Mouse (Mus musculus): ENCODE results near the gene Igf2bp3. TPM values are rescaled to one million over a fixed set of nuclear protein-coding genes. Genes with fewer than 3 reads are reported as not detected.

Gene Igf2bp3
- polyA plus RNA-seq, 1 experiment = 0.30 TPM

GRCm38 (mm10) chr6:49077894-49078293 is 136.9 kb downstream of the Igf2bp3 start:
- Histone ChIP-seq H3K4me3 (ENCODE audit: insufficient read depth, poor library complexity, severe bottlenecking) (no peak overlapping the region), H3K27me3 (ENCODE audit: control insufficient read depth, insufficient read depth, insufficient read length) (no peaks in the 10 kb centered on the region), H3ac (ENCODE audit: control insufficient read depth, insufficient read length, low read depth) (no peak overlapping the region), H3K79me2 (ENCODE audit: control insufficient read depth, insufficient read depth) (peaks cover 84% of the 10 kb centered on the region), H3K79me3 (ENCODE audit: low read depth) (peaks cover 65% of the 10 kb centered on the region), H3K36me3 (ENCODE audit: control insufficient read depth, insufficient read depth) (peaks cover 28% of the 10 kb centered on the region)
- TF ChIP-seq CTCF (IDR thresholded peaks at IDR 0.05; ENCODE audit: control insufficient read depth, insufficient read depth, insufficient read length) (no peak), FOSL1 (IDR thresholded peaks at IDR 0.05; ENCODE audit: insufficient read depth, low read length, poor library complexity, severe bottlenecking) (no peak), MYOG (IDR thresholded peaks at IDR 0.05; ENCODE audit: control insufficient read depth, extremely low read depth, insufficient read length) (no peak), MYOD1 (IDR thresholded peaks at IDR 0.05; ENCODE audit: control insufficient read depth, insufficient read length, low read depth) (no peak), MAX (IDR thresholded peaks at IDR 0.05) (no peak), USF1 (IDR thresholded peaks at IDR 0.05; ENCODE audit: low read depth) (no peak), CEBPB (IDR thresholded peaks at IDR 0.05; ENCODE audit: low read depth) (no peak)

GRCm38 (mm10) chr6:49074117-49074490 is 140.7 kb downstream of the Igf2bp3 start:
- H3K79me3 ChIP-seq (ENCODE audit: low read depth) = peaks cover 50% of the 10 kb centered on the region
- peak overlapping the region; percentile 92 for H3K4me3 ChIP-seq (ENCODE audit: insufficient read depth, poor library complexity, severe bottlenecking)
- no peak for TF ChIP-seq CTCF (IDR thresholded peaks at IDR 0.05; ENCODE audit: control insufficient read depth, insufficient read depth, insufficient read length)
- TF ChIP-seq FOSL1 (IDR thresholded peaks at IDR 0.05; ENCODE audit: insufficient read depth, low read length, poor library complexity, severe bottlenecking) = no peak
- TF ChIP-seq USF1 (IDR thresholded peaks at IDR 0.05; ENCODE audit: low read depth) = no peak
- no peak for TF ChIP-seq MYOG (IDR thresholded peaks at IDR 0.05; ENCODE audit: control insufficient read depth, extremely low read depth, insufficient read length)
- no peak for TF ChIP-seq MYOD1 (IDR thresholded peaks at IDR 0.05; ENCODE audit: control insufficient read depth, insufficient read length, low read depth)
- no peak for TF ChIP-seq CEBPB (IDR thresholded peaks at IDR 0.05; ENCODE audit: low read depth)
- TF ChIP-seq MAX (IDR thresholded peaks at IDR 0.05) = no peak
- no peaks in the 10 kb centered on the region for H3K27me3 ChIP-seq (ENCODE audit: control insufficient read depth, insufficient read depth, insufficient read length)
- H3K79me2 ChIP-seq (ENCODE audit: control insufficient read depth, insufficient read depth) = peaks cover 56% of the 10 kb centered on the region
- peaks cover 10% of the 10 kb centered on the region for H3K36me3 ChIP-seq (ENCODE audit: control insufficient read depth, insufficient read depth)
- peak overlapping the region; percentile 95 for H3ac ChIP-seq (ENCODE audit: control insufficient read depth, insufficient read length, low read depth)

- Histone ChIP-seq H3K79me2 (ENCODE audit: control insufficient read depth, insufficient read depth) (peaks cover 50% of the 10 kb centered on the region), H3K4me3 (ENCODE audit: insufficient read depth, poor library complexity, severe bottlenecking) (peak within 1 kb of the TSS; percentile 92), H3K27me3 (ENCODE audit: control insufficient read depth, insufficient read depth, insufficient read length) (no peaks in the 10 kb centered on the region), H3K79me3 (ENCODE audit: low read depth) (peaks cover 45% of the 10 kb centered on the region), H3ac (ENCODE audit: control insufficient read depth, insufficient read length, low read depth) (peak within 1 kb of the TSS; percentile 95), H3K36me3 (ENCODE audit: control insufficient read depth, insufficient read depth) (peaks cover 10% of the 10 kb centered on the region)
- TF ChIP-seq CEBPB (IDR thresholded peaks at IDR 0.05; ENCODE audit: low read depth) (no peak), MYOD1 (IDR thresholded peaks at IDR 0.05; ENCODE audit: control insufficient read depth, insufficient read length, low read depth) (no peak), MAX (IDR thresholded peaks at IDR 0.05) (no peak)
These were observed 141.2 kb downstream of the Igf2bp3 start, which contains the start of gene Malsu1 for GRCm38 (mm10) chr6:49073304-49074116. Gene Malsu1, plus strand, starts transcription at chr6:49073795.

- TF ChIP-seq MAX (IDR thresholded peaks at IDR 0.05) (no peak), FOSL1 (IDR thresholded peaks at IDR 0.05; ENCODE audit: insufficient read depth, low read length, poor library complexity, severe bottlenecking) (no peak), USF1 (IDR thresholded peaks at IDR 0.05; ENCODE audit: low read depth) (no peak), MYOG (IDR thresholded peaks at IDR 0.05; ENCODE audit: control insufficient read depth, extremely low read depth, insufficient read length) (no peak)
These were observed 146.4 kb downstream of the Igf2bp3 start for GRCm38 (mm10) chr6:49068361-49068760.

GRCm38 (mm10) chr6:49057053-49058021 is 157.4 kb downstream of the Igf2bp3 start:
- H3K79me3 ChIP-seq (ENCODE audit: low read depth) = no peaks in the 10 kb centered on the region
- H3K79me2 ChIP-seq (ENCODE audit: control insufficient read depth, insufficient read depth) = no peaks in the 10 kb centered on the region
- H3K4me3 ChIP-seq (ENCODE audit: insufficient read depth, poor library complexity, severe bottlenecking) = no peak overlapping the region
- H3K36me3 ChIP-seq (ENCODE audit: control insufficient read depth, insufficient read depth) = no peaks in the 10 kb centered on the region
- no peak overlapping the region for H3ac ChIP-seq (ENCODE audit: control insufficient read depth, insufficient read length, low read depth)
- no peak for TF ChIP-seq FOSL1 (IDR thresholded peaks at IDR 0.05; ENCODE audit: insufficient read depth, low read length, poor library complexity, severe bottlenecking)
- peak; percentile 47 for TF ChIP-seq CTCF (IDR thresholded peaks at IDR 0.05; ENCODE audit: control insufficient read depth, insufficient read depth, insufficient read length)
- H3K27me3 ChIP-seq (ENCODE audit: control insufficient read depth, insufficient read depth, insufficient read length) = peaks cover 4% of the 10 kb centered on the region

More at GRCm38 (mm10) chr6:49068361-49068760, 146.4 kb downstream of the Igf2bp3 start:
- H3K36me3 ChIP-seq (ENCODE audit: control insufficient read depth, insufficient read depth) = no peaks in the 10 kb centered on the region
- H3ac ChIP-seq (ENCODE audit: control insufficient read depth, insufficient read length, low read depth) = no peak overlapping the region
- H3K4me3 ChIP-seq (ENCODE audit: insufficient read depth, poor library complexity, severe bottlenecking) = no peak overlapping the region
- no peaks in the 10 kb centered on the region for H3K27me3 ChIP-seq (ENCODE audit: control insufficient read depth, insufficient read depth, insufficient read length)
- no peaks in the 10 kb centered on the region for H3K79me3 ChIP-seq (ENCODE audit: low read depth)
- no peaks in the 10 kb centered on the region for H3K79me2 ChIP-seq (ENCODE audit: control insufficient read depth, insufficient read depth)

Measured in C2C12 (cell line).